Mouse (Mus musculus): Measurements from ENCODE around the gene Atp8b5. TPM values are rescaled to one million over a fixed set of nuclear protein-coding genes. Genes with fewer than 3 reads are reported as not detected.

Gene Atp8b5
- polyA plus RNA-seq, 1 experiment from 2014 or later, result 0.36 TPM

- 3% methylated on average over 6 of the region's 6 CpGs for WGBS (ENCODE audit: missing documents)
- H3K79me2 ChIP-seq (ENCODE audit: inconsistent target), result peaks cover 43% of the 10 kb centered on the region; the same call in 1 of the 2 replicates
- no peak overlapping the region for H3K4me3 ChIP-seq (ENCODE audit: inconsistent target)
- peaks cover 44% of the 10 kb centered on the region for H3K36me3 ChIP-seq (ENCODE audit: inconsistent target)
- peak overlapping the region; percentile 65 for H3K27ac ChIP-seq
These were observed 153.3 kb downstream of the Atp8b5 start for GRCm38 (mm10) chr4:43420305-43420704.

- Histone ChIP-seq H3K27ac (no peak overlapping the region), H3K36me3 (ENCODE audit: inconsistent target) (peaks cover 45% of the 10 kb centered on the region), H3K4me3 (ENCODE audit: inconsistent target) (no peak overlapping the region), H3K79me2 (ENCODE audit: inconsistent target) (peaks cover 29% of the 10 kb centered on the region; the same call in 1 of the 2 replicates)
- 94% methylated on average over 27 of the region's 28 CpGs for WGBS (ENCODE audit: missing documents)
These were observed 154.8 kb downstream of the Atp8b5 start for GRCm38 (mm10) chr4:43421632-43422240.

Other genes with a start within 250 kb of the Atp8b5 start
- 2.5 to 5.6 TPM (median 4.2 TPM) in 3 replicates for gene Pigo, start 241.3 kb upstream of the Atp8b5 start, polyA plus RNA-seq (2018)
- gene Stoml2, start 235.4 kb upstream of the Atp8b5 start, polyA plus RNA-seq (2018), result 35.0 to 52.0 TPM (median 48.6 TPM) in 3 replicates
- 31.7 to 44.7 TPM (median 36.4 TPM) in 3 replicates for gene Fam214b, start 220.9 kb upstream of the Atp8b5 start, polyA plus RNA-seq (2018)
- 0.18 to 0.37 TPM (median 0.36 TPM) in 3 replicates for gene Unc13b, start 208.2 kb upstream of the Atp8b5 start, polyA plus RNA-seq (2018)
- 22.3 to 44.8 TPM (median 33.3 TPM) in 3 replicates for gene Rusc2, start 114.8 kb downstream of the Atp8b5 start, polyA plus RNA-seq (2018)
- gene Fam166b, start 162.0 kb downstream of the Atp8b5 start, polyA plus RNA-seq (2018), result not detected in 3 replicates
- gene Tesk1, start 174.8 kb downstream of the Atp8b5 start, polyA plus RNA-seq (2018), result 40.0 to 51.6 TPM (median 50.0 TPM) in 3 replicates
- gene Cd72, start 187.5 kb downstream of the Atp8b5 start, polyA plus RNA-seq (2018), result 155 to 199 TPM (median 157 TPM) in 3 replicates
- gene Sit1, start 216.6 kb downstream of the Atp8b5 start, polyA plus RNA-seq (2018), result not detected in 3 replicates
- gene Ccdc107, start 225.7 kb downstream of the Atp8b5 start, polyA plus RNA-seq (2018), result 24.0 to 38.6 TPM (median 24.2 TPM) in 3 replicates
- gene Arhgef39, start 232.5 kb downstream of the Atp8b5 start, polyA plus RNA-seq (2018), result 0.69 to 2.4 TPM (median 1.2 TPM) in 3 replicates
- gene Car9, start 239.8 kb downstream of the Atp8b5 start, polyA plus RNA-seq (2018), result 3.0 to 7.4 TPM (median 4.9 TPM) in 3 replicates